Mouse (Mus musculus) liver, adult 2 months (tissue): ENCODE data around the gene Hes3. TPM values are rescaled to one million over a fixed set of nuclear protein-coding genes. Genes with fewer than 3 reads are reported as not detected.

Experiments used
- DNase-seq: peaks from one replicate; pipeline ENCODE4 v3.0.0-alpha.2; 2011; ENCODE audit warnings: low read depth, low spot score; ENCODE audit errors: extremely low read depth
- H3K27ac ChIP-seq: fragments of 200-500 bp; replicated peaks from 2 replicates; pipeline ENCODE4 v1.5.1; 2012; ENCODE audit warnings: low read depth, mild to moderate bottlenecking, control low read depth, inconsistent platforms, low read length; ENCODE audit not compliant: insufficient read depth
- H3K27me3 ChIP-seq: fragments of 200-500 bp; 2 replicates; pipeline ENCODE4 v1.6.1; 2012; ENCODE audit warnings: mild to moderate bottlenecking, moderate library complexity, low read length, inconsistent platforms; ENCODE audit not compliant: control insufficient read depth, insufficient read depth
- H3K36me3 ChIP-seq: fragments of 200-500 bp; 2 replicates; pipeline ENCODE4 v1.6.1; 2012; ENCODE audit warnings: low read length, inconsistent platforms; ENCODE audit not compliant: control insufficient read depth, insufficient read depth
- H3K4me1 ChIP-seq: fragments of 200-500 bp; 2 replicates; pipeline ENCODE4 v1.6.1; 2011; ENCODE audit warnings: low read length; ENCODE audit not compliant: control insufficient read depth, insufficient read depth
- H3K4me3 ChIP-seq: fragments of 200-500 bp; 2 replicates; pipeline ENCODE4 v1.5.1; 2011; ENCODE audit warnings: low read depth, mild to moderate bottlenecking, control low read depth, low read length, moderate library complexity; ENCODE audit not compliant: insufficient read depth
- H3K79me2 ChIP-seq: fragments of 200-500 bp; 2 replicates; pipeline ENCODE4 v1.6.1; 2012; ENCODE audit warnings: inconsistent platforms, mild to moderate bottlenecking, low read length, moderate library complexity; ENCODE audit not compliant: control insufficient read depth, insufficient read depth
- H3K9ac ChIP-seq: fragments of 200-500 bp; 2 replicates; pipeline ENCODE4 v1.6.1; 2012; ENCODE audit warnings: low read depth, mild to moderate bottlenecking, control low read depth, inconsistent platforms, low read length
- CTCF ChIP-seq: fragments of 200-500 bp; IDR thresholded peaks from 2 replicates; pipeline ENCODE4 v1.5.1; 2011; ENCODE audit warnings: low read depth, low read length, control low read depth
- POLR2A ChIP-seq: fragments of 200-500 bp; IDR thresholded peaks from 2 replicates; pipeline ENCODE4 v1.6.1; 2011; ENCODE audit warnings: low read length, control low read depth; ENCODE audit not compliant: insufficient read depth; ENCODE audit errors: extremely low read depth
- WGBS: fragments of 180-500 bp; shearing (Covaris S2); methylation state at CpG from one replicate; pipeline ENCODE4 v1.1.7; 2018; 5-methylcytosine and 5-hydroxymethylcytosine counted together
- polyA plus RNA-seq: library from polyadenylated mRNA; depleted of rRNA; stranded (reverse); fragments of >200 nt; gene quantifications from 2 replicates; pipeline ENCODE4 v1.2.3, GENCODE M21; 2012
- total RNA-seq: library from RNA; depleted of rRNA; stranded (reverse); fragments of >200 nt; gene quantifications from 2 replicates; pipeline ENCODE4 v1.2.3, GENCODE M21; 2014

Gene Hes3
- total and polyA plus RNA-seq, 2 experiments, result not detected

- Histone ChIP-seq H3K36me3 (no peaks in the 10 kb centered on the region), H3K9ac (no peak overlapping the region), H3K79me2 (no peaks in the 10 kb centered on the region), H3K4me3 (no peak overlapping the region), H3K27ac (no peak overlapping the region), H3K27me3 (peaks cover 14% of the 10 kb centered on the region; the same call in 1 of the 2 replicates), H3K4me1 (peaks cover 3% of the 10 kb centered on the region; the same call in 1 of the 2 replicates)
- no peak for TF ChIP-seq CTCF
- no peak for TF ChIP-seq POLR2A
- no peak for DNase-seq
Observed at GRCm38 (mm10) chr4:152313934-152314333, 22.5 kb upstream of the Hes3 start.

- no peaks in the 10 kb centered on the region for H3K4me1 ChIP-seq
- no peak overlapping the region for H3K9ac ChIP-seq
- no peak overlapping the region for H3K4me3 ChIP-seq
- H3K27ac ChIP-seq, result no peak overlapping the region
- no peaks in the 10 kb centered on the region for H3K79me2 ChIP-seq
- no peaks in the 10 kb centered on the region for H3K36me3 ChIP-seq
- no peak for DNase-seq
- H3K27me3 ChIP-seq, result peaks cover 14% of the 10 kb centered on the region; the same call in 1 of the 2 replicates
- TF ChIP-seq CTCF (no peak), POLR2A (no peak)
- WGBS, result 2% methylated on average over 29 of the region's 29 CpGs
Observed at GRCm38 (mm10) chr4:152313211-152313632, 21.8 kb upstream of the Hes3 start.

GRCm38 (mm10) chr4:152312186-152312585 lies 20.7 kb upstream of the Hes3 start:
- Histone ChIP-seq H3K4me1 (no peaks in the 10 kb centered on the region), H3K36me3 (no peaks in the 10 kb centered on the region), H3K9ac (no peak overlapping the region), H3K27me3 (peaks cover 14% of the 10 kb centered on the region; the same call in 1 of the 2 replicates), H3K27ac (no peak overlapping the region), H3K4me3 (no peak overlapping the region), H3K79me2 (no peaks in the 10 kb centered on the region)
- WGBS, result 6% methylated on average over 14 of the region's 14 CpGs
- TF ChIP-seq CTCF (no peak), POLR2A (no peak)
- DNase-seq, result no peak

GRCm38 (mm10) chr4:152307542-152307941 lies 16.1 kb upstream of the Hes3 start:
- no peaks in the 10 kb centered on the region for H3K4me1 ChIP-seq
- peaks cover 10% of the 10 kb centered on the region; the same call in 1 of the 2 replicates for H3K27me3 ChIP-seq
- H3K36me3 ChIP-seq, result peaks cover 3% of the 10 kb centered on the region; the same call in 1 of the 2 replicates
- no peak overlapping the region for H3K4me3 ChIP-seq
- no peaks in the 10 kb centered on the region for H3K79me2 ChIP-seq
- TF ChIP-seq CTCF (no peak), POLR2A (no peak)
- 84% methylated on average over 9 of the region's 9 CpGs for WGBS
- no peak overlapping the region for H3K27ac ChIP-seq
- no peak for DNase-seq
- H3K9ac ChIP-seq, result no peak overlapping the region

DNA sequence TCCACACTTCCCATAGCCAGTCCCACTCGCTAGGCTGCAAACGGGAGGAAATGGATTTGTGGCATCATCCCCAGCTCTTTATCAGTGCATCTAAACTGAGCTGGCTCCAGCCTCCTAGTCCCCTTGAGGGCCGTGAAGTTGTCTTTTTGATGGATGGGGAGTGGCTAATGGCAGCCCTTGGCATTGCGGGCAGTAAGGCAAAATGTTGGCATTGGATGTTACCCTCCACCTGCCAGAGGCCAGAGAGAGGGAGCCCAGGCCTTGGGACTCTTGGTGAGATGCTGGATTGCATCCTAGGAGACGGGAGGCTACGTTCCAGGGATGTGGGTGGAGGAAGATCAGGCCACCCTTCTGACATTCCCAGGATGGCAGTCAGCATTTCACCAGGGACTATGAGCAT lies 14.5 kb upstream of the Hes3 start:
- WGBS, result 82% methylated on average over 6 of the region's 6 CpGs
- DNase-seq, result no peak
- H3K36me3 ChIP-seq, result peaks cover 3% of the 10 kb centered on the region; the same call in 1 of the 2 replicates

DNA sequence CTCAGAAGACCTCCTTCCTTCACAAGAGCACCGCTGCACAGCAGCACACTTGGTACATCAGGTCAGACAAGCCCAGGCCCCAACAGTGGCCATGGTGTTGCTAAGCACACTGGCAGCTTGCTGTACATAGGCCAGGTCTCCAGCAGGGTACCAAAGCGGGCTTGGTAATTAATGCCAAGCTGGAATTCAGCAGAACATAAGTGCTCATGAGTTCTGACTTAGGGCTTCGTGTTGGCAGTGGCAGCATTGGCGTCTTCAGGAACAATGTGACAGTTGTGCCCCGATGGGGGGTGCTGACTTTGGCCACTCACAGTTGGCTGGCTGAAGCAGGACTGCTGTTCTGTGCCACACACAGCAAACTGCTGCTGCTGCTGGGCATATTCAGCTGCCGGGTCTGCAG lies 13.2 kb upstream of the Hes3 start:
- no peaks in the 10 kb centered on the region for H3K79me2 ChIP-seq
- H3K4me3 ChIP-seq, result no peak overlapping the region
- H3K9ac ChIP-seq, result no peak overlapping the region
- no peak for DNase-seq
- H3K27me3 ChIP-seq, result no peaks in the 10 kb centered on the region
- no peak overlapping the region for H3K27ac ChIP-seq
- WGBS, result 93% methylated on average over 6 of the region's 6 CpGs
- no peak for TF ChIP-seq CTCF
- TF ChIP-seq POLR2A, result no peak
- peaks cover 9% of the 10 kb centered on the region; the same call in 1 of the 2 replicates for H3K36me3 ChIP-seq
- H3K4me1 ChIP-seq, result no peaks in the 10 kb centered on the region

More for the DNA sequence above, 14.5 kb upstream of the Hes3 start:
- no peak overlapping the region for H3K9ac ChIP-seq
- TF ChIP-seq CTCF (no peak), POLR2A (no peak)
- H3K79me2 ChIP-seq, result no peaks in the 10 kb centered on the region
- H3K27ac ChIP-seq, result no peak overlapping the region
- no peak overlapping the region for H3K4me3 ChIP-seq
- H3K4me1 ChIP-seq, result no peaks in the 10 kb centered on the region
- no peaks in the 10 kb centered on the region for H3K27me3 ChIP-seq
